Mouse (Mus musculus) myocyte (in vitro differentiated cells): ENCODE results near the gene Mansc1. TPM values are rescaled to one million over a fixed set of nuclear protein-coding genes. Genes with fewer than 3 reads are reported as not detected.

Experiments used
- H3K27me3 ChIP-seq: one replicate; pipeline ENCODE4 v1.6.1; 2011; ENCODE audit not compliant: control insufficient read depth, insufficient read depth, insufficient read length
- H3K36me3 ChIP-seq: one replicate; pipeline ENCODE4 v1.6.1; 2011; ENCODE audit not compliant: control insufficient read depth, insufficient read depth
- H3K4me2 ChIP-seq: one replicate; pipeline ENCODE4 v1.6.1; 2011; ENCODE audit warnings: low read depth, control low read depth
- H3K4me3 ChIP-seq: one replicate; pipeline ENCODE4 v1.5.1; 2011; ENCODE audit warnings: mild to moderate bottlenecking, control low read depth, moderate library complexity
- H3K79me2 ChIP-seq: one replicate; pipeline ENCODE4 v1.6.1; 2011; ENCODE audit not compliant: control insufficient read depth, insufficient read depth
- H3ac ChIP-seq: one replicate; pipeline ENCODE4 v1.6.1; 2011; ENCODE audit not compliant: control insufficient read depth, insufficient read length
- CEBPB ChIP-seq: IDR thresholded peaks from 2 replicates; pipeline ENCODE4 v1.6.1; 2011; ENCODE audit warnings: mild to moderate bottlenecking, moderate library complexity; ENCODE audit not compliant: poor library complexity, insufficient read depth, severe bottlenecking
- E2F4 ChIP-seq: IDR thresholded peaks from one replicate; pipeline ENCODE4 v1.6.1; 2011; ENCODE audit warnings: mild to moderate bottlenecking, control low read depth, moderate library complexity; ENCODE audit not compliant: insufficient read depth
- MAX ChIP-seq: IDR thresholded peaks from one replicate; pipeline ENCODE4 v1.6.1; 2011; ENCODE audit warnings: low read depth, mild to moderate bottlenecking, control low read depth
- MYOD1 ChIP-seq, 3 experiments: IDR thresholded peaks; one replicate each; pipeline ENCODE4 v1.6.1; 2011; ENCODE audit warnings: control low read depth in 2 of 3, low read depth in 2 of 3, mild to moderate bottlenecking in 2 of 3, moderate library complexity in 1 of 3; ENCODE audit not compliant: insufficient read length in 2 of 3, control insufficient read depth in 1 of 3
- MYOG ChIP-seq, 3 experiments: IDR thresholded peaks; one replicate each; pipeline ENCODE4 v1.6.1; 2011; ENCODE audit warnings: control low read depth in 2 of 3, low read depth in 2 of 3, mild to moderate bottlenecking in 2 of 3; ENCODE audit not compliant: insufficient read length in 2 of 3, control insufficient read depth in 1 of 3, insufficient read depth in 1 of 3
- POLR2A ChIP-seq: IDR thresholded peaks from one replicate; pipeline ENCODE4 v1.6.1; 2011; ENCODE audit warnings: low read depth, mild to moderate bottlenecking, control low read depth, moderate library complexity; ENCODE audit not compliant: insufficient read length
- POLR2AphosphoS2 ChIP-seq: IDR thresholded peaks from one replicate; pipeline ENCODE4 v1.6.1; 2011; ENCODE audit warnings: low read depth, control low read depth; ENCODE audit not compliant: insufficient read length
- REST ChIP-seq: IDR thresholded peaks from one replicate; pipeline ENCODE4 v1.6.1; 2011; ENCODE audit warnings: mild to moderate bottlenecking, control low read depth, moderate library complexity; ENCODE audit not compliant: insufficient read depth, insufficient read length
- SRF ChIP-seq: IDR thresholded peaks from one replicate; pipeline ENCODE4 v1.6.1; 2011; ENCODE audit warnings: low read depth; ENCODE audit not compliant: control insufficient read depth, insufficient read length
- TCF12 ChIP-seq: IDR thresholded peaks from one replicate; pipeline ENCODE4 v1.6.1; 2011; ENCODE audit warnings: mild to moderate bottlenecking, control low read depth; ENCODE audit not compliant: poor library complexity, insufficient read depth, severe bottlenecking
- TCF3 ChIP-seq: IDR thresholded peaks from one replicate; pipeline ENCODE4 v1.6.1; 2011; ENCODE audit warnings: low read depth, control low read depth; ENCODE audit not compliant: insufficient read length
- USF1 ChIP-seq: IDR thresholded peaks from one replicate; pipeline ENCODE4 v1.6.1; 2011; ENCODE audit warnings: low read depth, mild to moderate bottlenecking, control low read depth, moderate library complexity
- polyA plus RNA-seq: library from polyadenylated mRNA; unstranded; fragments of >200 nt; fragmentation: generic; extraction: Trizol; gene quantifications from one replicate; pipeline ENCODE4 v1.2.1, GENCODE M21; 2012; ENCODE audit warnings: missing spikeins

Mansc1 gene
- polyA plus RNA-seq, 1 experiment: not detected

DNA sequence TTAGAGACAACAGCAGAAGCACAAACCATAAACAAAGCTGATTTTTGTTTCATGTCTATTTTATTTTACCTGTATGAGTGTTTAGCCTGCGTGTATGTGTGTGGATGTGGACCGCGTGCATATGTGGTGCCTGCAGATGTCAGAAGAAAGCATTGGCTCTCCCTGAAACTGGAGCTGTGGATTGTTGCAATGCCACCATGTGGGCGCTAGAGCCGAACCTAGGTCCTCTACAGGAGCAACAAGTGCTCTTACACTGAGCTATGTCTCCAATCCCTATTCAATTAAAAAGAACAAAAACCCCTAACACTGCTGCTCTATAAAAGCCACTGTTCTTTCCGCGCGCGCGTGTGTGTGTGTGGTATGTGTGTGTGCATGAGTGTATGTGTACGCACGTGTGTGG lies 6.9 kb downstream of the Mansc1 start:
- no peaks in the 10 kb centered on the region for H3K36me3 ChIP-seq
- no peaks in the 10 kb centered on the region for H3K27me3 ChIP-seq
- no peaks in the 10 kb centered on the region for H3K79me2 ChIP-seq
- H3ac ChIP-seq: no peak overlapping the region
- no peak for TF ChIP-seq TCF3
- no peak for TF ChIP-seq POLR2A
- TF ChIP-seq POLR2AphosphoS2: no peak
- no peak for TF ChIP-seq E2F4
- TF ChIP-seq CEBPB: no peak
- TF ChIP-seq MAX: no peak
- TF ChIP-seq MYOD1 (IDR thresholded peaks at IDR 0.05; ENCODE audit: control insufficient read depth in 1 of 3, insufficient read length in 2 of 3, low read depth in 2 of 3): no peak
- no peak for TF ChIP-seq MYOG (IDR thresholded peaks at IDR 0.05; ENCODE audit: control insufficient read depth in 1 of 3, insufficient read depth in 1 of 3, insufficient read length in 2 of 3, low read depth in 2 of 3)
- no peak for TF ChIP-seq REST
- TF ChIP-seq USF1: no peak
- no peak overlapping the region for H3K4me3 ChIP-seq
- H3K4me2 ChIP-seq: no peak overlapping the region

DNA sequence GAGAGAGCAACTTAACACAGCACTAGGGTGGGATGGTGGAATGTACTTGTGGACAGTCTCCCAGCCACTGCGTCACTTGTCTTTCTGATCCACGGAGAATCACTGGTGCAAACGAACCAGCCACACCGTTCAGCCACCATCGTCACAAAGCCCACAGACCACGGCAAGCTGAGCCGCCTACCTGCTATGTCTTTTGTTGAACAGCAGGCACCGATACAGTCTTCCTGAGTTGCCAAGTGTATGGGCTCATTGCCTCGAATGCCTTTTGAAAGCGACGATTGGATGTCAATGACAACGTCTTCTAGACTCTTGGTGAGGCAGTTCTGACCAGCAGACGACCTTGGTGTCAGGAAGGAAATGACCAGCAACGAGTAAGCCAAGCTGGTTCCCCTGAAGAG lies 10.7 kb downstream of the Mansc1 start:
- TF ChIP-seq TCF3 (no peak), SRF (no peak), MYOD1 (IDR thresholded peaks at IDR 0.05; ENCODE audit: control insufficient read depth in 1 of 3, insufficient read length in 2 of 3, low read depth in 2 of 3) (no peak), USF1 (no peak), CEBPB (no peak), POLR2A (no peak), TCF12 (no peak), MAX (no peak), MYOG (IDR thresholded peaks at IDR 0.05; ENCODE audit: control insufficient read depth in 1 of 3, insufficient read depth in 1 of 3, insufficient read length in 2 of 3, low read depth in 2 of 3) (no peak), POLR2AphosphoS2 (no peak)
- H3K4me2 ChIP-seq: no peak overlapping the region
- no peaks in the 10 kb centered on the region for H3K36me3 ChIP-seq
- no peaks in the 10 kb centered on the region for H3K27me3 ChIP-seq
- no peak overlapping the region for H3K4me3 ChIP-seq
- no peaks in the 10 kb centered on the region for H3K79me2 ChIP-seq
- H3ac ChIP-seq: no peak overlapping the region

DNA sequence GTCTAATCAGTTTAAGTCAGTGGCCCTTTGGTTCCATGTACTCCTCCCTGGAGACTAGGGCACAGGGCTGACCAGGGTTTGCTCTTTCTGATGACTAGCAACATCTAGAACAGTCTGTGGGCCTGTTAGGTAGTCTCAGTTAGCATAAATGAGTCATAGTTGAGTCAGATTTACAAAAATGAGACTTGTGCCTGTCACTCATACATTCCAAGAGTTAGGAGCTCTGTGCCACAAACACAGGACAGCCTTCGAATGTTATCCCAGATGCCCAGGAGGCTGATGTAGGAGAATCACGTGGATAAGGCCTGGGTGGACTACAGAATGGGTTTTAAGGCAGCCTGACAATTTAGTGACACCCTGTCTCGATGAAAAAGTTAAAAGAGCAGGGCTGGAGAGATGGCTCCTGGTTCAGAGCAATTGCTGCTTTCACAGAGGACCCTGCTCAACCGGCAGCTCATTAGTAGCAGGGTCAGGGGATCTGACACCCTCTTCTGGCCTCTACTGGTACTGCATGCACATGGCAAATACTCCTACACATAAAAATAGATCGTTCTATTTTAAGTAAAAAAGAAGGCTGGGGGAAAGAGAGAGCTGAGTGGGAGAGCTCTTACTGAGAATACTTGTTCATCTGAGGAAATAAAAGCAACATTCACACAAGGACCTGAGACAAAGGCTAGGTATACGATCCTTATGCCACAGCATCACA lies 11.3 kb downstream of the Mansc1 start:
- Histone ChIP-seq H3K79me2 (no peaks in the 10 kb centered on the region), H3K4me2 (no peak overlapping the region), H3K4me3 (no peak overlapping the region), H3ac (no peak overlapping the region), H3K36me3 (no peaks in the 10 kb centered on the region), H3K27me3 (no peaks in the 10 kb centered on the region)
- no peak for TF ChIP-seq POLR2A
- TF ChIP-seq REST: no peak
- TF ChIP-seq MYOG (IDR thresholded peaks at IDR 0.05; ENCODE audit: control insufficient read depth in 1 of 3, insufficient read depth in 1 of 3, insufficient read length in 2 of 3, low read depth in 2 of 3): no peak
- no peak for TF ChIP-seq USF1
- no peak for TF ChIP-seq SRF
- TF ChIP-seq MYOD1 (IDR thresholded peaks at IDR 0.05; ENCODE audit: control insufficient read depth in 1 of 3, insufficient read length in 2 of 3, low read depth in 2 of 3): no peak
- no peak for TF ChIP-seq TCF12
- no peak for TF ChIP-seq CEBPB
- no peak for TF ChIP-seq TCF3
- TF ChIP-seq E2F4: no peak
- TF ChIP-seq MAX: no peak
- no peak for TF ChIP-seq POLR2AphosphoS2

DNA sequence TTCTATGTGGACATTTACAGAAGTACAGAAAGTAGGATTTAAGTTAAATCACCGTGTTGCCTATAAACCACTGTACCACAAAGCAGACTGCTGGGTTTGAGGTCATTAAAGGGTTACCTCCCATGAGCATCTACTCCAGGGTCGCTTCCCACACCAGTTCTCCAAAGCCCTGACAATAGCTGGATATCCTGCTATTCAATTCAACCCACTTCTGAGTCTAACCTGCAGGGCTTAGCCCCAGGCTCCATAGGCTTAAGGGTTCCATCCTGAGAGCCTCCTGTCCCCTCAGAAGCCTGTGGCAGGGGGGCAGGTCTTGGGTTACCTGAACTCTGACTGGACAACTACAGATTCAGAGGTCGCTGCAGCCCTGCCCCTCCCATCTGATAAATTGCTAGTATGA lies 12.2 kb downstream of the Mansc1 start:
- H3K4me3 ChIP-seq: no peak overlapping the region
- TF ChIP-seq TCF12 (no peak), USF1 (no peak), POLR2A (no peak)
- no peak overlapping the region for H3ac ChIP-seq
- H3K27me3 ChIP-seq: no peaks in the 10 kb centered on the region
- H3K36me3 ChIP-seq: no peaks in the 10 kb centered on the region
- no peaks in the 10 kb centered on the region for H3K79me2 ChIP-seq
- H3K4me2 ChIP-seq: no peak overlapping the region

DNA sequence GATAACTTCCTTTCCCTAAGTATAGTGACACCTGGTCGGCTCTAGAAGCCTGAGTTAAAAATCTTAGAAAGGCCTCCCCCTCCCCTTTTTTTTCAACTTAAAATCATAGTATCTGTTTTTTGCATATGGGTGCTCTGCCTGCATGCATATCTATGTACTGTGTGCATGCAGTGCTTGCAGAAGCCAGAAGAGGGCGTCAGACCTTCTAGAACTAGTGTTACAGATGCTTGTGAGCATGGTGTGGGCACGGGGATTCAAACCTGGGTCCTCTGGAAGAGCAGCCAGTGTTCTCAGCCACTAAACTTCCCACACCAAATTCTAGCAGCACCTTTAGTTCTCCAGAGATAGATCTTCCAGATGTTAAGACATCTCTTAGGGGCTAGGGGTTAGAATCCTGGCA lies 14.7 kb downstream of the Mansc1 start:
- TF ChIP-seq POLR2AphosphoS2 (no peak), TCF12 (no peak), E2F4 (no peak), TCF3 (no peak), MYOG (IDR thresholded peaks at IDR 0.05; ENCODE audit: control insufficient read depth in 1 of 3, insufficient read depth in 1 of 3, insufficient read length in 2 of 3, low read depth in 2 of 3) (no peak), SRF (no peak), CEBPB (no peak), USF1 (no peak), MYOD1 (IDR thresholded peaks at IDR 0.05; ENCODE audit: control insufficient read depth in 1 of 3, insufficient read length in 2 of 3, low read depth in 2 of 3) (no peak), REST (no peak), MAX (no peak)
- Histone ChIP-seq H3ac (no peak overlapping the region), H3K27me3 (no peaks in the 10 kb centered on the region), H3K36me3 (no peaks in the 10 kb centered on the region), H3K4me2 (no peak overlapping the region), H3K79me2 (no peaks in the 10 kb centered on the region), H3K4me3 (no peak overlapping the region)
